Mouse (Mus musculus) embryonic fibroblast, embryonic 13.5 days (primary cell): ENCODE measurements around the gene Fgd5.

Source experiments
- CTCF ChIP-seq: IDR thresholded peaks from 2 replicates; pipeline ENCODE4 v1.5.1; 2011; ENCODE audit warnings: mild to moderate bottlenecking, control low read depth, low read length, moderate library complexity, borderline replicate concordance; ENCODE audit not compliant: insufficient read depth
- POLR2A ChIP-seq: IDR thresholded peaks from 2 replicates; pipeline ENCODE4 v1.6.1; 2011; ENCODE audit warnings: low read depth, mild to moderate bottlenecking, control low read depth, low read length, moderate library complexity

DNA sequence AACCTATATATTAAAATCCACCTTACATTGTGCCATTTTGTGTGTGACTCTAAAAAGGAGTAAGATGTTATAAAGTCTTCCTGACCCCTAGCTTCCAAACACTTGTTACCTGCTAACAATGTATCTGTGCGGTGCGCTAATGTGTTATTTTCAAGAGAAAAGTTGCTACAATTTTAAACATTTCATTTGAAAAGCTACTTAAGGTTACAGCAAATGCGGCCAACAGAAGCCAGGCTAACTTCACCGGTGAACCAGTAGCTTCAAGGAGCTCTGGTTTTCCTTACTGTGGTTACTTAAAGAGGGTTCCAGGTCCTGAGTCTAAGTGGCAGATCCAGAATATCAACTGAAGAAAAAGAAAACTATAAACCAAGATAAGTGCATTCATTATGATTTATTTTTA, 111.3 kb downstream of the Fgd5 start:
- TF ChIP-seq CTCF: no peak
- no peak for TF ChIP-seq POLR2A
